ENCODE assay signal across 8 mouse cellular contexts in genomic region chr7:78989751-78990206, GRCm38 (mm10).
DNase-seq lines count a peak whose midpoint lies in the region; ATAC-seq and TF ChIP-seq lines count a peak whose summit lies in the region.
"Had no signal": no experiment of that assay in that cellular context is flagged by ENCODE, and none has a peak within 500 bp of the region (broad histone marks: within the 10 kb centered on the region; RNA-seq: fewer than 3 reads in every experiment).

No protein-coding gene starts in this region.

- no peak for TF ChIP-seq EP300 in liver, postnatal 0 days (IDR thresholded peaks at IDR 0.05; ENCODE audit: low read depth)

- H3K4me1 ChIP-seq in liver, embryonic 11.5 days (replicated peaks; ENCODE audit: control insufficient read depth, insufficient read depth, low read length) = no peaks in the 10 kb centered on the region
- no peaks in the 10 kb centered on the region for H3K4me1 ChIP-seq in liver, postnatal 0 days (ENCODE audit: insufficient read depth)
- peaks cover 10% of the 10 kb centered on the region for H3K4me1 ChIP-seq in forebrain, embryonic 12.5 days
- H3K4me1 ChIP-seq in limb, embryonic 10.5 days = peaks cover 15% of the 10 kb centered on the region
- H3K4me1 ChIP-seq in stomach, embryonic 14.5 days (ENCODE audit: control insufficient read depth, insufficient read depth, low read length) = 0 out of 2 replicates have a peak, but pooled peaks cover 3% of the 10 kb centered on the region

- no peaks in the 10 kb centered on the region for H3K9me3 ChIP-seq in liver, embryonic 11.5 days (ENCODE audit: control insufficient read depth, low read length)
- no peaks in the 10 kb centered on the region for H3K9me3 ChIP-seq in liver, postnatal 0 days (ENCODE audit: low read length)
- no peaks in the 10 kb centered on the region for H3K9me3 ChIP-seq in forebrain, embryonic 12.5 days
- no peaks in the 10 kb centered on the region for H3K9me3 ChIP-seq in limb, embryonic 10.5 days (replicated peaks)
- no peaks in the 10 kb centered on the region for H3K9me3 ChIP-seq in stomach, embryonic 14.5 days (ENCODE audit: control insufficient read depth, low read depth, low read length)

- no peak overlapping the region for H3K27ac ChIP-seq in liver, embryonic 11.5 days (ENCODE audit: low read depth, low read length)
- H3K27ac ChIP-seq in liver, postnatal 0 days (ENCODE audit: low read depth) = no peak overlapping the region
- no peak overlapping the region for H3K27ac ChIP-seq in forebrain, embryonic 12.5 days
- peak overlapping the region; percentile 80 for H3K27ac ChIP-seq in limb, embryonic 10.5 days
- no peak overlapping the region for H3K27ac ChIP-seq in stomach, embryonic 14.5 days (ENCODE audit: low read length)

- no peak for TF ChIP-seq CTCF in liver, postnatal 0 days (IDR thresholded peaks at IDR 0.05; ENCODE audit: low read depth)

- 48% methylated on average over 5 of the region's 5 CpGs for WGBS in liver, embryonic 11.5 days
- 37% methylated on average over 5 of the region's 5 CpGs for WGBS in liver, postnatal 0 days (ENCODE audit: insufficient replicate concordance)
- 45% methylated on average over 5 of the region's 5 CpGs for WGBS in forebrain, embryonic 12.5 days
- WGBS in limb, embryonic 10.5 days = 35% methylated on average over 5 of the region's 5 CpGs
- 24% methylated on average over 5 of the region's 5 CpGs for WGBS in stomach, embryonic 14.5 days

- no peaks in the 10 kb centered on the region for H3K36me3 ChIP-seq in liver, embryonic 11.5 days (ENCODE audit: control insufficient read depth, insufficient read depth, low read length)
- no peaks in the 10 kb centered on the region for H3K36me3 ChIP-seq in liver, postnatal 0 days (replicated peaks; ENCODE audit: insufficient read depth, low read length)
- H3K36me3 ChIP-seq in forebrain, embryonic 12.5 days (replicated peaks) = no peaks in the 10 kb centered on the region
- H3K36me3 ChIP-seq in limb, embryonic 10.5 days = no peaks in the 10 kb centered on the region
- no peaks in the 10 kb centered on the region for H3K36me3 ChIP-seq in stomach, embryonic 14.5 days (ENCODE audit: control insufficient read depth, insufficient read depth, low read length)

- peak; percentile 22 for DNase-seq in liver, embryonic 11.5 days (ENCODE audit: low spot score)
- DNase-seq in liver, postnatal 0 days = no peak
- DNase-seq in limb, embryonic 10.5 days (ENCODE audit: low spot score) = no peak
- DNase-seq in right cerebral cortex, adult 2 months (ENCODE audit: low spot score in 2 of 2) = no peak
- DNase-seq in left cerebral cortex, adult 9 months (ENCODE audit: low spot score in 2 of 2) = no peak

- H3K9ac ChIP-seq in liver, embryonic 11.5 days (ENCODE audit: low read depth, low read length) = no peak overlapping the region
- H3K9ac ChIP-seq in liver, postnatal 0 days (replicated peaks) = no peak overlapping the region
- H3K9ac ChIP-seq in forebrain, embryonic 12.5 days = peak overlapping the region; percentile 51; the same call in 1 of the 2 replicates
- no peak overlapping the region for H3K9ac ChIP-seq in stomach, embryonic 14.5 days (replicated peaks; ENCODE audit: low read depth, low read length)

- no peak for ATAC-seq in liver, embryonic 11.5 days (replicated peaks; ENCODE audit: low FRiP score)
- no peak for ATAC-seq in liver, postnatal 0 days
- peak; percentile 64 for ATAC-seq in forebrain, embryonic 12.5 days (ENCODE audit: low FRiP score)
- no peak for ATAC-seq in stomach, embryonic 14.5 days (ENCODE audit: insufficient number of reproducible peaks, insufficient read depth, low FRiP score, low read depth)

- peak overlapping the region; percentile 66 for H3K4me2 ChIP-seq in liver, embryonic 11.5 days
- no peak overlapping the region for H3K4me2 ChIP-seq in liver, postnatal 0 days (ENCODE audit: low read depth, low read length)
- H3K4me2 ChIP-seq in forebrain, embryonic 12.5 days = peak overlapping the region; percentile 87
- peak overlapping the region; percentile 54 for H3K4me2 ChIP-seq in stomach, embryonic 14.5 days (replicated peaks; ENCODE audit: low read depth, low read length)

- H3K4me3 ChIP-seq in liver, embryonic 11.5 days (ENCODE audit: low read depth, low read length) = 0 out of 2 replicates have a peak overlapping the region, but pooled peaks have one; percentile 27
- no peak overlapping the region for H3K4me3 ChIP-seq in liver, postnatal 0 days (ENCODE audit: low read depth, low read length)
- H3K4me3 ChIP-seq in forebrain, embryonic 12.5 days (replicated peaks) = peak overlapping the region; percentile 46
- H3K4me3 ChIP-seq in limb, embryonic 10.5 days = peak overlapping the region; percentile 54
- peak overlapping the region; percentile 27; the same call in 1 of the 2 replicates for H3K4me3 ChIP-seq in stomach, embryonic 14.5 days (ENCODE audit: low read depth, low read length)
- H3K4me3 ChIP-seq: erythroblast, embryonic 14.5 days had no signal

- H3K27me3 ChIP-seq in liver, embryonic 11.5 days (replicated peaks; ENCODE audit: control insufficient read depth, insufficient read depth, low read length) = no peaks in the 10 kb centered on the region; the same call in 1 of the 2 replicates
- peaks cover 10% of the 10 kb centered on the region; the same call in 1 of the 2 replicates for H3K27me3 ChIP-seq in liver, postnatal 0 days (ENCODE audit: insufficient read depth, low read length)
- peaks cover 19% of the 10 kb centered on the region; the same call in 1 of the 2 replicates for H3K27me3 ChIP-seq in forebrain, embryonic 12.5 days
- 0 out of 2 replicates have a peak, but pooled peaks cover 12% of the 10 kb centered on the region for H3K27me3 ChIP-seq in limb, embryonic 10.5 days (ENCODE audit: low read depth, poor library complexity, severe bottlenecking)
- no peaks in the 10 kb centered on the region for H3K27me3 ChIP-seq in stomach, embryonic 14.5 days (ENCODE audit: control insufficient read depth, insufficient read depth, low read length)
